Mouse (Mus musculus) embryonic facial prominence, embryonic 15.5 days (tissue): ENCODE data around the gene E2f2. TPM values are rescaled to one million over a fixed set of nuclear protein-coding genes. Genes with fewer than 3 reads are reported as not detected.
A peak's percentile ranks its signal among the peaks of the same experiment; 100 is the strongest.

Experiments
- ATAC-seq: fragments of 200-750 bp; cut with Nextera tagmentation; 2 replicates; pipeline ENCODE4 v1.8.0; 2017; ENCODE audit warnings: low read depth, moderate TSS enrichment; ENCODE audit not compliant: insufficient number of reproducible peaks, low FRiP score, low TSS enrichment
- H3K27ac ChIP-seq: fragments of 300-500 bp; sonication (generic); replicated peaks from 2 replicates; pipeline ENCODE4 v1.5.1; 2015; ENCODE audit warnings: mild to moderate bottlenecking, inconsistent platforms
- H3K27me3 ChIP-seq: fragments of 300-500 bp; sonication (generic); 2 replicates; pipeline ENCODE4 v1.6.1; 2015; ENCODE audit warnings: inconsistent platforms
- H3K36me3 ChIP-seq: fragments of 300-500 bp; sonication (generic); 2 replicates; pipeline ENCODE4 v1.6.1; 2015; ENCODE audit warnings: mild to moderate bottlenecking, inconsistent platforms
- H3K4me1 ChIP-seq: fragments of 300-500 bp; sonication (generic); 2 replicates; pipeline ENCODE4 v1.6.1; 2015; ENCODE audit warnings: inconsistent platforms
- H3K4me2 ChIP-seq: fragments of 300-500 bp; sonication (generic); replicated peaks from 2 replicates; pipeline ENCODE4 v1.6.1; 2015; ENCODE audit warnings: mild to moderate bottlenecking, inconsistent platforms
- H3K4me3 ChIP-seq: fragments of 300-500 bp; sonication (generic); replicated peaks from 2 replicates; pipeline ENCODE4 v1.5.1; 2015; ENCODE audit warnings: mild to moderate bottlenecking, inconsistent platforms
- H3K9ac ChIP-seq: fragments of 300-500 bp; sonication (generic); 2 replicates; pipeline ENCODE4 v1.6.1; 2015; ENCODE audit warnings: inconsistent platforms
- H3K9me3 ChIP-seq: fragments of 300-500 bp; sonication (generic); replicated peaks from 2 replicates; pipeline ENCODE4 v1.6.1; 2016; ENCODE audit warnings: inconsistent platforms
- WGBS: fragments of 180-500 bp; shearing (Covaris S2); methylation state at CpG from one replicate; pipeline ENCODE4 v1.1.7; 2015; 5-methylcytosine and 5-hydroxymethylcytosine counted together
- polyA plus RNA-seq: library from polyadenylated mRNA; unstranded; fragments of >200 nt; fragmentation: Nextera tagmentation; extraction: Ambion mirVana; gene quantifications from 2 replicates; pipeline ENCODE4 v1.2.1, GENCODE M21; 2015

The E2f2 gene
- polyA plus RNA-seq, 1 experiment from 2014 or later, result 10.1 TPM

- Histone ChIP-seq H3K4me1 (peaks cover 11% of the 10 kb centered on the region), H3K36me3 (peaks cover 12% of the 10 kb centered on the region; the same call in 1 of the 2 replicates), H3K4me3 (no peak overlapping the region), H3K4me2 (no peak overlapping the region), H3K27me3 (no peaks in the 10 kb centered on the region), H3K9me3 (no peaks in the 10 kb centered on the region), H3K27ac (no peak overlapping the region), H3K9ac (no peak overlapping the region)
- 80% methylated on average over 23 of the region's 23 CpGs for WGBS
- ATAC-seq, result no peak
Measured at GRCm38 (mm10) chr4:136224677-136225460, 52.7 kb downstream of the E2f2 start.

- H3K4me2 ChIP-seq, result no peak overlapping the region
- no peak overlapping the region for H3K27ac ChIP-seq
- H3K4me1 ChIP-seq, result peaks cover 2% of the 10 kb centered on the region; the same call in 1 of the 2 replicates
- no peaks in the 10 kb centered on the region for H3K27me3 ChIP-seq
- H3K9ac ChIP-seq, result no peak overlapping the region
- no peak overlapping the region for H3K4me3 ChIP-seq
- H3K36me3 ChIP-seq, result peaks cover 11% of the 10 kb centered on the region; the same call in 1 of the 2 replicates
- WGBS, result 62% methylated on average over 7 of the region's 7 CpGs
- no peak for ATAC-seq
- H3K9me3 ChIP-seq, result no peaks in the 10 kb centered on the region
Measured at GRCm38 (mm10) chr4:136227408-136227807, 55.2 kb downstream of the E2f2 start.

- peaks cover 17% of the 10 kb centered on the region; the same call in 1 of the 2 replicates for H3K36me3 ChIP-seq
- 69% methylated on average over 5 of the region's 5 CpGs for WGBS
- H3K4me1 ChIP-seq, result peaks cover 2% of the 10 kb centered on the region; the same call in 1 of the 2 replicates
- no peak overlapping the region for H3K27ac ChIP-seq
- no peaks in the 10 kb centered on the region for H3K27me3 ChIP-seq
- H3K9me3 ChIP-seq, result no peaks in the 10 kb centered on the region
- no peak overlapping the region for H3K4me2 ChIP-seq
- no peak overlapping the region for H3K9ac ChIP-seq
- H3K4me3 ChIP-seq, result no peak overlapping the region
- no peak for ATAC-seq
Measured at GRCm38 (mm10) chr4:136228640-136229039, 56.4 kb downstream of the E2f2 start.

- 0 out of 2 replicates have a peak, but pooled peaks cover 9% of the 10 kb centered on the region for H3K4me1 ChIP-seq
- 32% methylated on average over 13 of the region's 13 CpGs for WGBS
- 0 out of 2 replicates have a peak overlapping the region, but pooled peaks have one; percentile 8 for H3K4me2 ChIP-seq
- no peak overlapping the region for H3K4me3 ChIP-seq
- H3K9ac ChIP-seq, result no peak overlapping the region
- no peak for ATAC-seq
- no peaks in the 10 kb centered on the region for H3K9me3 ChIP-seq
- H3K36me3 ChIP-seq, result peaks cover 48% of the 10 kb centered on the region
- H3K27ac ChIP-seq, result no peak overlapping the region
- H3K27me3 ChIP-seq, result peaks cover 17% of the 10 kb centered on the region
Measured at GRCm38 (mm10) chr4:136238669-136239068, 66.5 kb downstream of the E2f2 start.

- Histone ChIP-seq H3K27me3 (peaks cover 20% of the 10 kb centered on the region), H3K4me2 (no peak overlapping the region), H3K27ac (no peak overlapping the region), H3K9me3 (no peaks in the 10 kb centered on the region), H3K4me1 (0 out of 2 replicates have a peak, but pooled peaks cover 9% of the 10 kb centered on the region), H3K4me3 (no peak overlapping the region), H3K9ac (no peak overlapping the region), H3K36me3 (peaks cover 48% of the 10 kb centered on the region)
- 72% methylated on average over 9 of the region's 9 CpGs for WGBS
- no peak for ATAC-seq
Measured at GRCm38 (mm10) chr4:136239111-136239510, 66.9 kb downstream of the E2f2 start.

GRCm38 (mm10) chr4:136239622-136240021 lies 67.4 kb downstream of the E2f2 start:
- H3K36me3 ChIP-seq, result peaks cover 47% of the 10 kb centered on the region
- H3K27ac ChIP-seq, result no peak overlapping the region
- H3K27me3 ChIP-seq, result peaks cover 25% of the 10 kb centered on the region
- H3K4me2 ChIP-seq, result no peak overlapping the region
- WGBS, result 28% methylated on average over 8 of the region's 8 CpGs
- H3K9me3 ChIP-seq, result no peaks in the 10 kb centered on the region
- H3K4me1 ChIP-seq, result 0 out of 2 replicates have a peak, but pooled peaks cover 9% of the 10 kb centered on the region
- no peak overlapping the region for H3K4me3 ChIP-seq
- no peak overlapping the region for H3K9ac ChIP-seq
- no peak for ATAC-seq

GRCm38 (mm10) chr4:136240123-136240522 lies 67.9 kb downstream of the E2f2 start:
- Histone ChIP-seq H3K9me3 (no peaks in the 10 kb centered on the region), H3K27ac (no peak overlapping the region)

GRCm38 (mm10) chr4:136240955-136241354 lies 68.8 kb downstream of the E2f2 start:
- 44% methylated on average over 8 of the region's 8 CpGs for WGBS
- H3K9me3 ChIP-seq, result no peaks in the 10 kb centered on the region
- no peak overlapping the region for H3K9ac ChIP-seq
- H3K4me3 ChIP-seq, result no peak overlapping the region
- H3K27me3 ChIP-seq, result peaks cover 37% of the 10 kb centered on the region
- no peak overlapping the region for H3K27ac ChIP-seq
- H3K36me3 ChIP-seq, result peaks cover 48% of the 10 kb centered on the region
- no peak overlapping the region for H3K4me2 ChIP-seq
- 0 out of 2 replicates have a peak, but pooled peaks cover 11% of the 10 kb centered on the region for H3K4me1 ChIP-seq
- ATAC-seq, result no peak

More at GRCm38 (mm10) chr4:136240123-136240522, 67.9 kb downstream of the E2f2 start:
- H3K9ac ChIP-seq, result no peak overlapping the region
- peaks cover 49% of the 10 kb centered on the region for H3K36me3 ChIP-seq
- no peak overlapping the region for H3K4me3 ChIP-seq
- 0 out of 2 replicates have a peak, but pooled peaks cover 9% of the 10 kb centered on the region for H3K4me1 ChIP-seq
- no peak overlapping the region for H3K4me2 ChIP-seq
- H3K27me3 ChIP-seq, result peaks cover 29% of the 10 kb centered on the region
- WGBS, result 70% methylated on average over 14 of the region's 14 CpGs
- no peak for ATAC-seq

- H3K36me3 ChIP-seq, result peaks cover 44% of the 10 kb centered on the region
- H3K9ac ChIP-seq, result no peak overlapping the region
- H3K27ac ChIP-seq, result no peak overlapping the region
- no peak overlapping the region for H3K4me2 ChIP-seq
- no peak for ATAC-seq
- H3K4me1 ChIP-seq, result peaks cover 23% of the 10 kb centered on the region
- H3K4me3 ChIP-seq, result no peak overlapping the region
- no peaks in the 10 kb centered on the region for H3K9me3 ChIP-seq
- H3K27me3 ChIP-seq, result peaks cover 47% of the 10 kb centered on the region
- WGBS, result 44% methylated on average over 8 of the region's 8 CpGs
Measured at GRCm38 (mm10) chr4:136242065-136242703, 70.0 kb downstream of the E2f2 start.

GRCm38 (mm10) chr4:136242728-136243127 lies 70.5 kb downstream of the E2f2 start:
- Histone ChIP-seq H3K27me3 (peaks cover 44% of the 10 kb centered on the region), H3K36me3 (peaks cover 44% of the 10 kb centered on the region), H3K4me1 (peaks cover 29% of the 10 kb centered on the region), H3K4me3 (no peak overlapping the region), H3K4me2 (no peak overlapping the region), H3K9me3 (no peaks in the 10 kb centered on the region), H3K27ac (no peak overlapping the region), H3K9ac (no peak overlapping the region)
- 75% methylated on average over 7 of the region's 7 CpGs for WGBS
- ATAC-seq, result no peak

GRCm38 (mm10) chr4:136244208-136244607 lies 72.0 kb downstream of the E2f2 start:
- WGBS, result 69% methylated on average over 7 of the region's 7 CpGs

More at GRCm38 (mm10) chr4:136244208-136244607, 72.0 kb downstream of the E2f2 start:
- no peak overlapping the region for H3K4me2 ChIP-seq
- H3K27ac ChIP-seq, result no peak overlapping the region
- H3K27me3 ChIP-seq, result peaks cover 48% of the 10 kb centered on the region
- H3K9me3 ChIP-seq, result no peaks in the 10 kb centered on the region
- H3K4me1 ChIP-seq, result peaks cover 34% of the 10 kb centered on the region
- peaks cover 43% of the 10 kb centered on the region for H3K36me3 ChIP-seq
- no peak overlapping the region for H3K4me3 ChIP-seq
- no peak overlapping the region for H3K9ac ChIP-seq
- ATAC-seq, result no peak
